In genomic region chr17:27703961-27704621, GRCm38 (mm10) we compare ENCODE assay signal across 9 mouse cellular contexts. TPM values are rescaled to one million over a fixed set of nuclear protein-coding genes. Genes with fewer than 3 reads are reported as not detected.
A peak's percentile ranks its signal among the peaks of the same experiment; 100 is the strongest.
DNase-seq lines count a peak whose midpoint lies in the region; ATAC-seq and TF ChIP-seq lines count a peak whose summit lies in the region.
"Had no signal": no experiment of that assay in that cellular context is flagged by ENCODE, and none has a peak within 500 bp of the region (broad histone marks: within the 10 kb centered on the region; RNA-seq: fewer than 3 reads in every experiment).

No protein-coding gene starts in this region.

- H3K4me2 ChIP-seq in hindbrain, postnatal 0 days (ENCODE audit: low read depth, low read length), result no peak overlapping the region
- H3K4me2 ChIP-seq in hindbrain, embryonic 16.5 days (ENCODE audit: low read length), result no peak overlapping the region
- no peak overlapping the region for H3K4me2 ChIP-seq in stomach, postnatal 0 days (replicated peaks; ENCODE audit: low read depth)
- H3K4me2 ChIP-seq: liver, embryonic 12.5 days had no signal

- H3K27ac ChIP-seq in hindbrain, postnatal 0 days, result no peak overlapping the region
- H3K27ac ChIP-seq in hindbrain, embryonic 16.5 days (ENCODE audit: low read depth, low read length), result no peak overlapping the region
- no peak overlapping the region for H3K27ac ChIP-seq in testis, adult 2 months (ENCODE audit: control insufficient read depth, insufficient read depth, low read depth, low read length)
- H3K27ac ChIP-seq in stomach, postnatal 0 days (replicated peaks), result no peak overlapping the region
- H3K27ac ChIP-seq: liver, embryonic 12.5 days had no signal

- H3K27me3 ChIP-seq in hindbrain, postnatal 0 days (ENCODE audit: insufficient read depth, low read length), result no peaks in the 10 kb centered on the region
- no peaks in the 10 kb centered on the region for H3K27me3 ChIP-seq in hindbrain, embryonic 16.5 days (replicated peaks; ENCODE audit: control insufficient read depth, insufficient read depth, low read length)
- H3K27me3 ChIP-seq in testis, adult 2 months (ENCODE audit: control insufficient read depth, insufficient read depth, low read length), result no peaks in the 10 kb centered on the region
- H3K27me3 ChIP-seq in stomach, postnatal 0 days (ENCODE audit: control insufficient read depth, insufficient read depth, low read length), result no peaks in the 10 kb centered on the region

- peak; percentile 63 for DNase-seq in hindbrain, postnatal 0 days (ENCODE audit: low spot score)
- DNase-seq in testis, postnatal 10 days (ENCODE audit: low spot score), result no peak
- DNase-seq in brain, embryonic 14.5 days (ENCODE audit: low read depth), result peak; percentile 71
- DNase-seq in stomach, postnatal 0 days (ENCODE audit: low spot score), result peak; percentile 59
- DNase-seq in frontal cortex, postnatal 14 days (ENCODE audit: low spot score in 2 of 2), result no peak
- DNase-seq in left cerebral cortex, adult 18-20 months (ENCODE audit: low spot score in 2 of 2), result no peak

- H3K36me3 ChIP-seq in hindbrain, postnatal 0 days (ENCODE audit: insufficient read depth, low read length), result no peaks in the 10 kb centered on the region
- H3K36me3 ChIP-seq in hindbrain, embryonic 16.5 days (ENCODE audit: control insufficient read depth, insufficient read depth, low read length), result no peaks in the 10 kb centered on the region
- H3K36me3 ChIP-seq in testis, adult 2 months (ENCODE audit: control insufficient read depth, insufficient read depth, low read length), result no peaks in the 10 kb centered on the region
- H3K36me3 ChIP-seq in stomach, postnatal 0 days (ENCODE audit: control insufficient read depth, insufficient read depth, low read length), result no peaks in the 10 kb centered on the region
- H3K36me3 ChIP-seq: liver, embryonic 12.5 days had no signal

- H3K4me3 ChIP-seq in hindbrain, postnatal 0 days (ENCODE audit: low read length), result no peak overlapping the region
- H3K4me3 ChIP-seq in hindbrain, embryonic 16.5 days (ENCODE audit: low read length), result no peak overlapping the region
- peak overlapping the region; percentile 35; the same call in 1 of the 2 replicates for H3K4me3 ChIP-seq in testis, adult 2 months (ENCODE audit: control insufficient read depth, low read depth, low read length)
- no peak overlapping the region for H3K4me3 ChIP-seq in stomach, postnatal 0 days (ENCODE audit: low read depth, low read length)
- H3K4me3 ChIP-seq: liver, embryonic 12.5 days had no signal

- H3K4me1 ChIP-seq in hindbrain, postnatal 0 days (ENCODE audit: insufficient read depth, low read length), result peaks cover 3% of the 10 kb centered on the region; the same call in 1 of the 2 replicates
- peaks cover 17% of the 10 kb centered on the region for H3K4me1 ChIP-seq in hindbrain, embryonic 16.5 days (ENCODE audit: control insufficient read depth, insufficient read depth, low read depth, low read length)
- H3K4me1 ChIP-seq in testis, adult 2 months (ENCODE audit: control insufficient read depth, insufficient read depth, low read length), result peaks cover 26% of the 10 kb centered on the region
- no peaks in the 10 kb centered on the region for H3K4me1 ChIP-seq in stomach, postnatal 0 days (replicated peaks; ENCODE audit: control insufficient read depth, insufficient read depth)

- H3K9ac ChIP-seq in hindbrain, postnatal 0 days (replicated peaks; ENCODE audit: low read length), result no peak overlapping the region
- H3K9ac ChIP-seq in hindbrain, embryonic 16.5 days (ENCODE audit: low read depth, low read length), result no peak overlapping the region
- H3K9ac ChIP-seq in stomach, postnatal 0 days (ENCODE audit: low read length), result no peak overlapping the region
- H3K9ac ChIP-seq: liver, embryonic 12.5 days had no signal

- 59% methylated on average over 5 of the region's 5 CpGs for WGBS in hindbrain, postnatal 0 days
- 56% methylated on average over 5 of the region's 5 CpGs for WGBS in hindbrain, embryonic 16.5 days
- 64% methylated on average over 5 of the region's 5 CpGs for WGBS in stomach, postnatal 0 days

- no peak for TF ChIP-seq EP300 in stomach, postnatal 0 days (optimal IDR thresholded peaks at IDR 0.05)

- TF ChIP-seq CTCF in hindbrain, postnatal 0 days (IDR thresholded peaks at IDR 0.05; ENCODE audit: low read depth), result no peak
- TF ChIP-seq CTCF in testis, adult 2 months (IDR thresholded peaks at IDR 0.05; ENCODE audit: control insufficient read depth, insufficient read depth, insufficient replicate concordance, low read depth, low read length), result no peak
- TF ChIP-seq CTCF in brain, embryonic 14.5 days (IDR thresholded peaks at IDR 0.05; ENCODE audit: borderline replicate concordance, extremely low read depth, insufficient read depth, insufficient read length), result no peak
- TF ChIP-seq CTCF in stomach, postnatal 0 days (IDR thresholded peaks at IDR 0.05; ENCODE audit: low read depth), result no peak

- no peak for ATAC-seq in hindbrain, postnatal 0 days
- no peak for ATAC-seq in hindbrain, embryonic 16.5 days
- ATAC-seq in stomach, postnatal 0 days (ENCODE audit: low FRiP score, low TSS enrichment), result no peak
- ATAC-seq: liver, embryonic 12.5 days had no signal

- H3K9me3 ChIP-seq in hindbrain, postnatal 0 days (ENCODE audit: low read length), result no peaks in the 10 kb centered on the region
- no peaks in the 10 kb centered on the region for H3K9me3 ChIP-seq in hindbrain, embryonic 16.5 days (ENCODE audit: control insufficient read depth, low read length)
- no peaks in the 10 kb centered on the region for H3K9me3 ChIP-seq in stomach, postnatal 0 days (ENCODE audit: control insufficient read depth, low read length)

- no peak for TF ChIP-seq POLR2A in testis, adult 2 months (IDR thresholded peaks at IDR 0.05; ENCODE audit: control insufficient read depth, low read depth, low read length)
- no peak for TF ChIP-seq POLR2A in brain, embryonic 14.5 days (IDR thresholded peaks at IDR 0.05; ENCODE audit: borderline replicate concordance, extremely low read depth, insufficient read depth, insufficient read length, poor library complexity, severe bottlenecking)

RNA-seq across cellular contexts. Expression of gene Spdef, which starts 24.7 kb away (rescaled TPM):
- total RNA-seq in hindbrain, postnatal 0 days (2014; rRNA removed), result 2.1 TPM in 2 replicates
- polyA plus RNA-seq in hindbrain, postnatal 0 days (2015; fragmentation: Nextera tagmentation; extraction: Ambion mirVana), result 1.7 and 1.8 TPM in 2 replicates
- polyA plus RNA-seq in hindbrain, embryonic 16.5 days (2015; fragmentation: Nextera tagmentation; extraction: Ambion mirVana), result 0.60 and 1.6 TPM in 2 replicates
- 4.8 and 4.9 TPM in 2 replicates for polyA plus RNA-seq in testis, adult 2 months (2012; rRNA removed)
- polyA plus RNA-seq in brain, embryonic 14.5 days (2012; rRNA removed), result 1.1 and 1.3 TPM in 2 replicates
- polyA plus RNA-seq in stomach, postnatal 0 days (2015; fragmentation: Nextera tagmentation; extraction: Ambion mirVana), result 28.0 and 29.7 TPM in 2 replicates
- under 1 TPM; 0.23 to 0.49 TPM for total RNA-seq in left cerebral cortex, adult 18-20 months (2021)
- polyA plus RNA-seq: liver, embryonic 12.5 days had no signal

RNA-seq across cellular contexts. Expression of gene Pacsin1, which starts 48.8 kb away (rescaled TPM):
- total RNA-seq in hindbrain, postnatal 0 days (2014; rRNA removed), result 38.3 and 62.9 TPM in 2 replicates
- polyA plus RNA-seq in hindbrain, postnatal 0 days (2015; fragmentation: Nextera tagmentation; extraction: Ambion mirVana), result 80.0 and 85.1 TPM in 2 replicates
- 67.0 and 77.9 TPM in 2 replicates for polyA plus RNA-seq in hindbrain, embryonic 16.5 days (2015; fragmentation: Nextera tagmentation; extraction: Ambion mirVana)
- 9.6 and 10.4 TPM in 2 replicates for polyA plus RNA-seq in testis, adult 2 months (2012; rRNA removed)
- polyA plus RNA-seq in brain, embryonic 14.5 days (2012; rRNA removed), result 19.0 and 27.8 TPM in 2 replicates
- polyA plus RNA-seq in stomach, postnatal 0 days (2015; fragmentation: Nextera tagmentation; extraction: Ambion mirVana), result 1.2 and 1.4 TPM in 2 replicates
- 100 to 1,000 TPM; 429 to 433 TPM for total RNA-seq in left cerebral cortex, adult 18-20 months (2021)

Comparison
In these comparisons a context has a peak if more than half of its experiments do, and no peak if none do; other contexts are left out.
1. DNase-seq: peak in hindbrain, postnatal 0 days (single experiment), brain, embryonic 14.5 days (single experiment) and stomach, postnatal 0 days (single experiment); none in testis, postnatal 10 days (single experiment), frontal cortex, postnatal 14 days (0 of 2) and left cerebral cortex, adult 18-20 months (0 of 2).